Mouse (Mus musculus) spleen, embryonic (tissue): ENCODE data around the gene Car15.

Experiments
- CTCF ChIA-PET: fragments of 350-600 bp; sonication (Branson Sonifier 250); formaldehyde crosslinking; loops from one replicate; lab custom pipeline; 2022; lab: Charles Lee

Car15 gene

DNA sequence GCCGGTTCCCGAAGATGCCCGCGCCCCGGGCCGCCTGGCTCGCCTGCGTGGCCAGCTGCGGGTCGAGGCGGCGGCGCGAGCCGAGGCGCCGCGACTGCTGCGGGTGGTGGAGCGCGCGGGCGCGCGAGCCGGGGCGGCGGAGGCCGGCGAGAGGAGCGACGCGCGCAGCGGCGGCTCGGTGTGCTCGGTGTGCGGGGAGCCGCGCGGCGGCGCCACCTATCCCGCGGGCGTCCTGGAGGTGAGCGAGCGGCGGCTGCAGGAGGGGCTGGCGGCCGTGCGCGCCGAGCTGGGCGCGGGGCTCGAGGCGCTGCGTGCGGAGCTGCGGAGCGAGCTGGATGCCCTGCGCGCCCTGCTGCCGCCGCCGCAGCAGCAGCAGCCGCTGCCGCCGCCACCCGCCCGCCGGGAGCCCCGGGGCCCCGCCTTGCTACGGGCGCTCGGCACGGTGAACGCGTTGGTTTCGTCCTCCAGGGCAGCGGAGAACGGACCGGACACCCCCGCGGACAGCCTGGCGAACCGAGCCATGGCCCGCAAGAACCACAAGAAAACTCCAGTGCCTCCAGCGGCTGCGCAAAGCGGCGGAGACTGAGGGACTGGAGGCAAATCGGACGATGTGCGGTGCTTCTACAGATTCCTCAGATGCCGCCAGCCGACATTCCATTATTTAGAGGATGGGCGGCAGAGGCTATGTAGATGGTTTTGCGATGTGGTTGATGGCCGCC, 4.3 kb downstream of the Car15 start:
- CTCF ChIA-PET = interaction anchor here (0.6 kb wide), 1 partner anchor 274 kb away, joined by 4 read pairs; no protein-coding TSS in a partner anchor

DNA sequence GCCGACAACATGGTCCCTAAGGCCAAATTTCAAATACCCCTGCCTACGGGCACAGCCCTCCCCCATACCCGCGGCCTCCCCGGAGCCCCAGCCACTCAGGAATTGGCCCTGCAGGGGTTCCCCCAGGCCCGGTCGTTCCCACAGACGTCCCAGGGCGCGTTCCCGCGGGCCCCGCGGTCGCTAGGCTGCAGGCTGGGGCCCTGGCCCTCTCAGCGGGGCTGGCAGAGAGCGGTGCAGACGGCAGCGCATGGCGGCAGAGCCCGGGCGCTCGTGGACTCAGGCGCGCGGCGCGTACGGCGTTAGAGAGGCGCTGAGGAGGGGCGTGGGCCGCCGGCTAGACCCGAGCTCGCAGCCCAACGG, 4.9 kb downstream of the Car15 start:
- CTCF ChIA-PET = no interaction called here

DNA sequence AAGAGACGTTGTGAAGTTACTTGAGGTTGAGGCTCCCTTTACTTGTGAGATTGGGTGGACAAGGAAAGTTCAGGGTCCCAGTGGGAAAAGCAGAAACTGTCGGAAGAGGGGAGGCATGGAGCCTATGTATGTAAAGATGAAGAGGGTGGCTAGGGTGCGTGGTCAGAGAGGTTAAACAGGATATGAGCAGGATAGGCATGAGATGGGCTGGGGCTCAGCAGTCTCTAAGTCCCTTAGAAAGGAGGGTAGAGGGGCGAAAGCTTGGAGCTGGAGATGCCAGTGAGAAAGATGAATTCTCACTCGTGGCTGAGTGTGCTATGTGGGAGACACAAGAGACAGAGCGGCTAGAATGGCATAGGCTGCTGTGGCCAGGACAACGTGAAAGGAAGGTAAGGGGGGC, 5.3 kb downstream of the Car15 start, which contains the start of gene B830017H08Rik:
Gene B830017H08Rik (plus strand): TSS at position 301 of the 400 bp plus-strand sequence.
- CTCF ChIA-PET = no interaction called here

DNA sequence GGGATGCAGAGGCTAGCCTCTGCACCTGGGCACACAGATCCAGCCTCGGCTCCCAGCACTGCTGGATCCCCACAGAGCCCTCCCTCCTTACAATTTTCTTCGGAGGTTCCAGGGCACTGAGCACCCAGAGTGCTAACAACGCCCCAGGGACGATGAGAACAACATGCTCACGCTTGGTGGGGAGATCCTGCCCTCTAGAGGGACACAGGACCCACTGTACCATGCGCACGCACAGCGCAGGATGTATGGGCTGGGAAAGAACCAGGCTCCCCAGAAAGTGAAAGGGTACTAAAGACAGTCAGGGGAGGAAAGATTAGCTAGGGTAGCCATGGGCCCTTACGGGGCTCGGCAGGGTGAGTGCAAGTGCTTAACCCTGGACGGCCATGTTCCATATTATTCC, 6.4 kb downstream of the Car15 start:
- CTCF ChIA-PET = no interaction called here

DNA sequence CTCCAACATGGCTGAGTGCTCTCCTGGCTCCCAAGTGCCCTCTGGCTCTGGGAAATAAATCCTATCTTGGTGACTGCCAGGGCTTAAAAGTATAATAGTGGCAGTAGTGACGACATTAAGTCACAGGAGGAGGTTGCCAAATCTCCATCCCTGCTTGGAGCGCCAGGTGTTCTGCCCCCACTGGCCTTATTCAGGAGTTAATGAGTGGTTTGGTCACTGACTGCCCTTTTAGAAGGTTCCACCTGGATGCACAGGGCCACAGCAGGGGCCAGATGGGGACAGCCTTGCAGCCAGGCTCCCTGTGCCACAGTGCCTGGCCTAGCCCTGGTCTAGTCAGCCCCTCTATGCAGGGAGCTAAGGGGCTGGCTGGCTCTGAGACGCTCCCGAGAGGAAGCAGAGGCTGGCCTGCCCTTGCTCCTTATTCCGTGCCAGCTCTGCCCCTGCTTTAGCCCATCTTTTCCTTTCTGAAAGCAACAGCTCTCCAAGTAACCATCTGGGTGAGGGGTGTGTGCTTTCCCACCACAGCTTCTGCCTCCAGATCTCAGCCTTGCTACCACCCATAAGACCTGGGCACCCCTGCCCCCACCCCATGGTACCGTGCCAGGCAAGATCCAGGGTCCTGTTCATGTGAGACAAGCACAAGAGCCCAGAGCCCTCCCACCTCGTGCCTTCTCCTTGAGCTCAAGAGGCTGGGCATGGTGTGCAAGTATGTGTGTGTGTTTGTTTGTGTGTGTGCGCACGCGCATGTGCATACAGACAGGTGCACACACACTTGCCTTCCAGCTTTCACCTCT, 7.6 kb downstream of the Car15 start:
- CTCF ChIA-PET = no interaction called here

DNA sequence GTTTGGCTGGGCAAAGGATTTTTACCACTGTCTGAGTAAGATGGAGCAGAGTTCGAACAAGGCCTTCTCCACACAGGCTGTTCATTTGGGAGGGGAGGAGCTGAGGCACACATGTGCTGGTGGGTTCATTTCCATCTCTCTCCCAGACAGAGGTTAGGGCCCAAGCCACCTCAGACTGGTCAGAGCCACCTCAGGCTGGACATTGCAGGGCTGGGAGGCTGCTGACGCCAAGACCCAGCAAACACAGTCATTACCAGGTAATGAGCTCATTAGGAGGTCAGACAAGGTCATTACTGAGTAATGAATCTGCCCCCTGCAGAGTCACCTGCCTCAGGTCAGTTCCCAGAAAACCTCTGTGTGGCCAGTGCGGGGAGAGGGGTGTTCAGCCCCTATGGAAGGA, 9.3 kb downstream of the Car15 start:
- CTCF ChIA-PET = no interaction called here

DNA sequence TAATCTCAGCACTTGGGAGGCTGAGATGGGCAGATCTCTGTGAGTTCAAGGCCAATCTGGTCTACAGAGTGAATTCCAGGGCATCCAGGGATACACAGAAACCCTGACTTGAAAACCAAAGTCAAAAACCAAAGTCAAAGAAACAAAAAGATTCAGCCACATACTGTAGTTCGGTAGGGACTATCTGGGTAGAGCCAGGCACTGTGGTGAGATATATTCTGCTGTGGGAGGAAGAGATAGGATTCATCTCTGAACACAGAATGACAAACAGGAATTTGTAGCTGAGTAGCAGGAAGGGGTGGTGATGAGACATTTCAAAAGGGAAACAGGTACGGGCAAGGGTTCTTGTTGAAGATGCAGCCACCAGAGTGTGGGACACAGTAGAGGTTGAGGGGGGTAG, 9.9 kb downstream of the Car15 start:
- CTCF ChIA-PET = no interaction called here

DNA sequence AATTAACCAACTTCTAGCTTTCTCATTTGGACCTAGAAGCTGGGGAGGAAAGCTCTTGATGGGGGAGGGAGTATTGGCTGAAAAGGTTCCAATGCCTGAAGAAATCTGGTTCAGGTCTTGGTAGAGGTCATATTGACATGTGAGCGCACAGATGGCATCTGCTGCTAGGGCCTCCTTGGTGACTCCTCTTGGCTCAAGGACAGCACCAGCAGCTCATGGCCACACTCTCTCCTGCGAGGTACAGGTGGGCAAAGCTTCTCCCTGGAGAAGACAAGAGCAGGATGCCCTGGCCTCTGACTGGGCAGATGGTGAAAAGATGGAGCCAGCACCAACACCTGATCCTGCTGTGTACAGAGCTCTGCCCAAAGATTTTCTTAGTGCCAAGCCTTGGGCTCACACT, 11.7 kb downstream of the Car15 start:
- CTCF ChIA-PET = no interaction called here

DNA sequence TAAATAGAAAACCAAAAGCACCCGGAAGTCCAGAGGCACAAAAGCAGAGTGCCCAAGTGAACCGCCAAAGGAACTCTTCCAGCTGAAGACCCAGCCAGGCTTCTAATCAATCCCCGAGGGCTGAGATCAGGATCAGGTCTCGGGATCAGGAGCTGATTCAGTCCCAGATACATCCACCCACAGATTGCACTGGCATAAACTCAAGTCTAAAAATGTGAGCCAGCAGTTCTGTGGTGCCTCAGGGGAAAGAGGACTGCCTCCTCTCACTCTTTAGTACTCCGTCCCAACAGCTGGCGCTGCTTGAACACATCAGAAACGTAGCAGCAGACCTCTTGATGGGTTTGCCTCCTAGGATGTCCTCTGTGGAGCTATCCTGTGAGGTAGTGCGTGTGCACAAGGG, 21.6 kb downstream of the Car15 start:
- CTCF ChIA-PET = no interaction called here

DNA sequence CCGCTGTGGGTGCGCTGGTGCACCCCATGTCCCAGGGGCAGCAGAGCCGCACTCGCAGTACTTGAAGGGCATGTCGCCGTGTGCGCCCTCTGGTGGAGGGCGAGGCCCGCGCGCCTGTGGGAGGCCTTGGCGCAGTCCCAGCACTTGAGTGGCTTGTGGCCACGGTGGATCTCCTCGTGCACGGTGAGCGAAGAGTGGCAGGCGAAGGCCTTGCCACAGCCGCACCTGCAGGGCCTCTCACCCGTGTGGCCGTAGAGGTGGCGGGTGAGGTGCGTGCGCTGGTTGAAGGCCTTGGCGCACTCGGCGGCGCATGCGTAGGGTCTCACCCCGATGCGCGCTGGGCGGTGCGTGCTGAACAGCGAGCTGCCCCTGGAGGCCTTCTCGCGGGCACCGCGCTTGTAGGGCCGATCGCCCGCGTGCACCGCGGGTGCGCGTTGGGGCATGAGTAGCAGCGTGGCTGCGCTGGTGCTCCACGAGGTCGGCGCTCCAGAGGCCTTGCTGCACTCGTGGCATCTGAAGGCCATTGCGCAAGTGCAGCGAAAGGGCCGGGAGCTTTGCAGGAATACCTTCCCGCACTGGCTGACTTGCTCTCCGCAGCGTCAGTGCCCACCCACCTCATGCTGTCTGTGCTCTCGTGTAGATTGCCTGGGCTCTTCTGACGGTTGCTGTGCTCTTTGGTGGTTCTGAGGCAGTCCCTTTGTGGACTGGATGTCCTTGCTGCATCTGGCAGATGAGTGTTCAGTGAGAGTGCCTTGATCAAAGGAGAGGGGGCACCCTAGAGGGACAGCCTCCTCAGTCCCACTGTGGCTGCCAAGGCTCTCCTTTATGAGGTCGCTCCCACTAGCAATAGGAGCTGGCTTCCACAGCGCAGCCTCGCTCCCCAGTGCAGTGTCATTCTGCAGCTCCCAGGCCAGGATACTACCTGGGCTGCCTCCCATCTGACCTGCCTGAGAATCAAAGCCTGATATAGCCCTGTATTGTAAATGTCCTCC, 22.5 kb downstream of the Car15 start:
- CTCF ChIA-PET = no interaction called here

DNA sequence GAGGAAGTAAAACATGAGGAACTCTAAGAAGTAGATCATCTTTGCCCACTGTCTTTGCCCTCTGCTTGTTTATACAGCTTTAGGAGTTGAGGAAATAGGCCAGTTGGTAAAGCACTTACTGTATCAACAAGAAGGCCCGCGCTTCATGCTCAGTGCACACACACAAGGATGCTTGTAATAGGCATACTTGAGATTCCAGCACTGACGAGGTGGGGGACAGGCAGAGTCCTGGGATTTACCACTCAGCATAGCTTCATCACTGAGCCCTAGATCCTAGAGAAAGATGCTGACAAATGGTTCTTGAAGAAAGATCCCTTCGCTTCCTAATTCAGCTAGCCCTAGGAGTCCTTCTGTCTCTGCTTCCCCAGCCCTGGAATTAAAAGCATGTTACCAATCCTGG, 25.0 kb downstream of the Car15 start:
- CTCF ChIA-PET = interaction anchor here (1.0 kb wide), 1 partner anchor 68 kb away, joined by 15 read pairs; no protein-coding TSS in a partner anchor

DNA sequence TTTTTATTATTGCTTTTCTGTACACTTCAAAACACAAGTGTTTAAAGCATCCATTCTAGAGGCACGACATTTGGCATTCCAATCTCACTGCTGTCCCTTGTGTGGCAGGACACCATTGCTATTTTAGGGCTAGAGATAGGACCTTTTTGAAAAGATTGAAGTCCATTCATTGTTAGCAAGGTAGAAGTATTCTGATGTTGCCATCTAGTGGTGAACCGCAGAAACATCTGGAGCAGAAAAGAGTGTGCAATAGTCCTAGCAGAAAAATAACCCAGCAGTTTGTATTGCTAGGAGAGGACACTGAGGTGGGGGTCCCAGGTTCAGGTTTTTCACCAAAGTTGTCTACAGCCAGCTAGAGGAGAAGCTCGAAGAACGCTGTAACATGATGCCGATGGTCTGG, 26.0 kb downstream of the Car15 start:
- CTCF ChIA-PET = interaction anchor here (0.7 to 0.9 kb wide), 2 partner anchors 68 to 301 kb away, joined by 3 to 11 read pairs; no protein-coding TSS in a partner anchor

DNA sequence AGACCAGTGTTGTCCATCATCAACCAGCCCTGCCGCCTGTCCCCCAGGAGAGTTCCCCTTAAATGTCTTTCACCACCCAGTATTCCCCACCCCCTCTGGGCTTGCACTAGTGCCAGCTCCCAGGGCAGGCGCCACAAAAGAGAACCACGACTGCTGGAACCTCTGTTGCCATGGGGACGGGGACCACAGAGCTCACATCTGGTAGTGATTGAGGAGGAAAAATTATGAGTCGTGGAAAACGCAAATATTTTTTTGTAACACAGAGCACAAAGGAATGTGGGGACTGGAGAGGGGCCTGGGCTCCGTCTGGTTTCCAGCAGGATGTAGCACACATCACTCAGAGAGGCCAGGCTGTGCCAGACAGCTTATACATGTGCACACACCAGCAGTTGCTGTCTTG, 28.5 kb downstream of the Car15 start:
- CTCF ChIA-PET = no interaction called here

DNA sequence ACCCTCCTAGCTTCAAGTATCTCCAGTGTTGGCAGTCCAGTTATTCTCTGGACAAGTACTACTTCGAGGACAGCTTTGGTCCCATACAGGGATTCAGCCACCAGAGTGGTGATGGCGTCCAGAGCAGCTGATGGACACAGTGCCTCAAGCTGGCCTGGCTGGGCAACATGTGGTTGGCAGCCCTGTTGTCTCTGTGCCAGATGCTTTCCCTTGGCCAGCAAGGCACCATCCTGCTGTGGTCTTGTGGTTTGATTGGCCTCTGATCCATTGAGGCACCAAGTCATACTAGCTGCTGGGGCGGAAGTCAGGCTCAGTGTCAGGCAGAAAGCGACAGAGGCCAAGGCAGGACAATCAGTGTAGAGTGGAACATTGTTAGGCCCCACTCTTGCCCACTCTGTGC, 29.0 kb downstream of the Car15 start:
- CTCF ChIA-PET = interaction anchor here (0.6 kb wide), 1 partner anchor 49 kb away, joined by 18 read pairs; the partner anchor contains the start of gene Klhl22

DNA sequence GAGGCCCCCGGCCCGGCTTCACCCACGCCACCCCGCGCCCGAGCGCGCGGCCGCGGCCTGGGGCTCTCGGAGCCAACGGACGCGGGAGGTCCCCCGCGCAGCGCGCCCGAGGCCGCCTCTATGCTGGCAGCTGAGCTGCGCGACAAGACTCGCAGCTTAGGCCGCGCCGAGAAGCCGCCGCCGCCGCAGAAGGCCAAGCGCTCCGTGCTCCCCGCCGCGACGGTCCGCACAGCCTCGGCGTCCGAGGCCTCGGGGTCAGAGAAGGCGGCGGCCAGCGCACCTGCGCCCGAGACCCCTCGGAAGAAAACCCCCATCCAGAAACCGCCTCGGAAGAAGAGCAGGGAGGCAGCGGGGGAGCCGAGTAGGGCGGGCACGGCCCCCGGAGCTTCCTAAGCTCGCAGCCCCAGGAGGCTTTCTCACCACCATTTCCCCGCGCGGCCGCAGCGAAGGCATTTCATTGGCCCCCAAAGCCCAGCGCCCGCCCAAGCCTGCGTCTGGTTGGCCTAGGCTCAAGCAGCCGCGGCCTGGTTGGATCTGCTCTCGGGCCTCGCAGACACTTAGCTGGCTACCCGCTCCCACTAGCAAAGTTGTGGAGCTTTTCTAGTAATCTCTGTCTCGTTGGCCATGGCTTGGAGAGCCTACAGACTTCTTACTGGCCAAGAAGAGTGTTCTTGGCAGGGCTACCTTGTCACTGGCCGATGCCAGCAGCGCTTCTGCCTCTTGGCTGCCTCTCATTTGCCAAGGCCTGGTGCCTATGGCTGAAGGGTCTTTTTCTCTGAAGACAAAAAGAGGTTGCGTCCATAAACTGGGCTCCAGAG, 30.8 kb downstream of the Car15 start:
- CTCF ChIA-PET = interaction anchor here (0.8 kb wide), 1 partner anchor 63 kb away, joined by 4 read pairs; no protein-coding TSS in a partner anchor

DNA sequence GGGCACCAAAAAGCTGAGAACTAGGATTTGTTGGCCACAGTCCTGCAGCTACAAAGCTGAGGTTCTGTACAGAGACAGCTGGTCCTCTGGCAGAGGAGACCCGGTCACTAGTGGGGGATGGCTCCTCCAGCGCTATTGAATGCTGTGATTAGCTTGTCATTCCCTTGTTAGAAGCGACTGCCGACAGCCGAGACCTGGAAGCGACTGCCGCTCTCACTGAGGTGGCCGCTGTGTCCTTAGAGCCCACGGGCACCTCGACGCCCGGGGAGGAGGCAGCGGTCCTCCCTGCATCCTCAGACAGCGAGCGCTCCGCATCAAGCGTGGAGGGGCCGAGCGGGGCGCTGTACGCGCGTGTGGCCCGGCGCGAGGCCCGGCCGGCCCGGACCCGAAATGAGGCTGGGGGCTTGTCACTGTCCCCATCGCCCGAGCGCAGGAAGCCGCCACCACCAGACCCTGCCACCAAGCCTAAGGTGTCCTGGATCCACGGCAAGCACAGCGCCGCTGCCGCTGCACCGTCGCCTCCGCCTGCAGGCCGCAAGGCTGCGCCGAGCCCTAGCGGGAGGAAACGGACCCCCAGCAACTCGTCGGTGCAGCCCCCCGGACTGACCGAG, 31.5 kb downstream of the Car15 start:
- CTCF ChIA-PET = interaction anchor here (0.6 to 1.5 kb wide), 2 partner anchors 10 to 25 kb away, joined by 3 to 5 read pairs; partner anchors contain the start of gene Scarf2

DNA sequence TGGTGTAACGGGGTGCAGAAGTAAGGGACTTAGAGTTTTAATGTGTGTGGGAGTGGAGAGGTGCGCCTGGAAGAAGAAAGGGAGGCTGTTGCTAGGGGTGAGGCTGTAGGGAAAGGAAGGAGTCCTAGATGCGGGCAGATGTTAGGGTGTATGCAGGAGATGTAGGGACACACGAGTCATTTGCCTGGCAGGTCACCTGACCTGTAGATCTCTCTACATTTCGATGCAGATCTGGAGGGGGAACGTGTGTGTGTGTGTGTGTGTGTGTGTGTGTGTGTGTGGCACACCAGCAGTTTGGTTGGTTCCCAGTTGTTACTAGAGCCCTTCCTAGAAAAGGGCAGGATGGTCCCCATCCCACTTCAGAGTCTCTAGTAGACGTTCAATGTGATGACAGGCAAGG, 33.2 kb downstream of the Car15 start:
- CTCF ChIA-PET = interaction anchor here (1.5 kb wide), 1 partner anchor 9 kb away, joined by 5 read pairs; the partner anchor contains the start of gene Scarf2

DNA sequence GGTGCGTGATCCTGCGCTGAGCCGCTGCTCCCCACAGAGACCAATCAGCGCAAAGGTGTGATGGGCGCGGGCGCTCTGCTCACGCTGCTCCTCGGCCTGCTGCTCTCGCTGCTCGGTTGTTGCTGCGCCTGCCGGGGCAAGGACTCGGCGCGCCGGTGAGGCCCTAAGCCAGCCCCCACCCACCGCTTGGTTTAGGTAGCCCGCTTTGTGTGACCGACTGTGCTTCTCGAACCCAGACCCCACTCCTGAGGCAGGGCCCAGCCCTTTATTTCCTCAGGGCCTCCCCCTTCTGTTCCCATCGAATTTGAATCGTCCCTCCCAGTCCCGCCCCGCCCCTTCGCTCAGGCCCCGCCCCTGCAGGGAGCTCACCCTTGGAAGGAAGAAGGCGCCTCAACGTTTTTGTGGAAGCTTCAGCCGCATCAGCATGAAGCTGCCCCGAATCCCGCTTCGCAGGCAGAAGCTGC, 33.7 kb downstream of the Car15 start:
- CTCF ChIA-PET = no interaction called here

DNA sequence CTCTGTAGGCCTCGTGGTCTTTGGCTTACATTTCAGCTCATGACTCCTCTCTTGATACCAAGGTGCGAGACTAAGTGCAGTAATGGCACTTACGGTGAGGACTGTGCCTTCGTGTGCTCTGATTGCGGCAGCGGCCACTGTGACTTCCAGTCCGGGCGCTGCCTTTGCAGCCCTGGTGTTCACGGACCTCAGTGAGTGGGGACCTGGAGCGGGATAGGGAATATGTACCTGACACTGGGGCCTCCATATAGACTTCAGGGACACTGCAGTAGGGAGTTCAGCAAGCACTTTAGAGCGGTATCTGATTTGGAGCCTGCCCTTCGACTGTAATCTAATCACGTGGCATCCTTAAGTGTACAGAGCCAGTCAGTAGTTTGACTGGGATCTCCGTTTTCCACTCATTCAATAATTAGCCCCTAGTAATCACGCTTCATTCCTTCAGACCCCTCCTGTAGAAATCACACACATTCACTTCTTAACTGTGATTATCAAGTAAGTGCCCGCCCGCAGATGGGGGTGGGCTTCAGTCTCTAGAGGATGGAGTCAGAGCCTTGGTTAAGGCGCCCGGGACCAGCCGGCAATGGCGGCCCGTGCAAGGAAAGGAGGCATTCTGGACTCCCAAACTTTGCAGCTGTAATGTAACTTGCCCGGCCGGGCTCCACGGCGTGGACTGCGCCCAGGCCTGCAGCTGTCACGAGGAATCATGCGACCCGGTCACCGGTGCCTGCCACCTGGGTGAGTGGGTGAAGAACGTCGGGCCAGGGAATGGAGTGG, 34.3 kb downstream of the Car15 start:
- CTCF ChIA-PET = no interaction called here
